Mouse (Mus musculus) T-helper 1 cell (primary cell): ENCODE results near the gene Hgf.

Experiments
- in situ Hi-C: fragments of 300-600 bp; cut with MboI, MseI; formaldehyde crosslinking; loops from one replicate; pipeline ENCODE4 v1.15.1; 2025; ENCODE audit warnings: high pct_unique_total_duplicates

The Hgf gene

DNA sequence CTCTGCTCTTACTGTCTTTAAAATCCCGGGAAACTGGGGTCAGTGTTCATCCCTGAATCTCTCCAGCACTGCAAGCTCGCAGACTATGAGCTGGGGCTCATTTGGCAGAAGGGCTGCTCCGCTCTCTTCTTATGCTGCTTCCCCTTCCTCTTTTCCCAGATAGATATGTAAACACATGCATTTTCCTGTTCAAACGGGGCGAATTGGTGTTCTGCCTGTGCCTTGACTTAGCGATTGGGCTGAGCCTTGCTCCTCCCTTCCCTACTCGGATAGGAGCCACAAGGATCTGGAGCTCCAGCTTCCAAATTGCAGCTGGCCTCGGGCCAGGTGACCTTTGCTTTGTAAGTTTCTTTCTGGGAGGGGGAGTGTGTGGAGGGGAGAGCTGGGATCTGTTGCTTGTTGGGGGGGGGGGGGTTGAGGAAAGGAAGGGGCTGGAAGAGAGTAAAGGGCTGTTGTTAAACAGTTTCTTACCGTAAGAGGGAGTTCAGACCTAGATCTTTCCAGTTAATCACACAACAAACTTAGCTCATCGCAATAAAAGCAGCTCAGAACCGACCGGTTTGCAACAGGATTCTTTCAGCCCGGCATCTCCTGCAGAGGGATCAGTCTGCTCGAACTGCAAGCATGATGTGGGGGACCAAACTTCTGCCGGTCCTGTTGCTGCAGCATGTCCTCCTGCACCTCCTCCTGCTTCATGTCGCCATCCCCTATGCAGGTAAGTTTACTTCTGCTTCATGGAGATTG, at the start of gene Hgf:
TSS of gene Hgf (plus strand) at position 192 of the 744 bp plus-strand sequence.
- in situ Hi-C loops, result no loop called here

DNA sequence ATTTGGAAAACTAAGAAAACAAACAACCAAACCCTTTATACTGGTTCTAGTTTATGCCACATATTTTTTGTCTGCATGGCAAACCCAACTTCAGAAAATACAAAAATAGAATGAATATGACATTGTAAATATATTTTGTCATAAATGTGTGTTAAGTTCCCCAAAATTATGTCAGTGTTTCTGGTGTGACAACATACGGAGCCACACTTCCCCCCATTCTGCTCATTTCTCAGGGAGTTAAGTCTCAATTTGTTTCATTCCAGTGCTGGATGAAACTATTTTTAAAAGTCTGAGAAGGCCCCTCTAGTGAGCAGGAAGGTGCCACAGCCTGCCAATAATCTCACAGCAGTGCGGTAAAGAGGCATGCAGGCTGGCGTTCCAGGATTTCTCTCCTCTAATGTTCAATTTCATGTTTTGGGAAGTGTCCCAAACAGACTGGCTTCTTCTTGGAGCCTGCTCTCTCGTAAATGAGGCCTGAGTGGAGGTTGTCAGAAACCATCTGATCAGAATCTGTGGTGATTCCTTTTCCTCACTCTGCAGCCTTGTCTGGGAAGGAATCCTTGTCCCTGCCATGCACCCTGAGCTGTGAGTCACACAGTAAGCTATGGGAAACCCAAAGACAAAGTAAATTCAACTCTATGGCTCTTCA, 46.5 kb upstream of the Hgf start:
- in situ Hi-C loops, result no loop called here

DNA sequence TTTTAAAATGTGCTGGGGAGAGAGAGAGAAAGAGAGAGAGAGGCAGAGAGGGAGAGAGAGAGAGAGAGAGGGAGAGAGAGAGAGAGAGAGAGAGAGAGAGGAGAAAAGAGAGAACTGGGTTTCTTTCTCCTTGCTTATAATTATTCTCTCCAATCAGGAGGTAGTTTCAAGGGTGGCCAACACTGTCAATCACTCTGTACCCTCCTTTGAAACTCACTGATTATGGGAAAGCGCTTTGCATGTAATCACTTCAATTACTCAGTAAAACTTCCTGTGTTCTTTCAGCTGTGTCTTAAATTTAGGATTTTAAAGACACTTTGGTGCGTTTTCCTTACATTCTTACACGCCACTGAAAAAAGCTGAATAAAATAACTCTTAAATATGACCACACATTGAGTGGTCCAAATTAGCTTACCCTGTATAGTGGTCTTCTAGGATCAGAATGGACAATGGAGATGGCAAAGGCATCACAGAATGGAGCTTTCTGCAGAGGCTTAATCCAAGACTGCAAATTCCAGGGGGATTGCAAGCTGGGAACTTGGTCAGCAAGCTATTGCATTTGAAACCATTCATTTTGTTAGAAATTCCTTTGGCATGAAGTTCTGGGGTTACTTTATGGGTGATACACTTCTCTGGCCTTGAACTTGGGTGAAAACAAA, 21.5 kb upstream of the Hgf start:
- in situ Hi-C loops, result no loop called here

DNA sequence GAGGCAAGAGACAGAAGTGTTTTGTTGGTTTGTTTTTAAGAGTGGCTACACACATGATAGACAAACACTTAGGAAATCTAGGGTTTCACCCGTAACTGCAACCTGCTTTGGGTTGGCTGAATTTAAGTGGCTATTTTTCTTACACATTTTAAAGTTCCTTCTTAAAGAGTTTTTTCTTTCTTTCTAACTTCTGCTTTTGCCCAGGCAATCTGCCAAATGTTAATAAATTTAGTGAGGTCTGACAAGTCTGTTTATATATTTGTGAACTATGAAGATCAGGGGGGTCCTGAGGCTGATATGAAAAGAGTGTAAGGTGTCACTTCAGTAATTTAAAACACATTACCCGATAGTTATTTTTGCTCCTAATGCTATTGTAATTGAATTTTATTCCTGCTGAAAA, 15.2 kb upstream of the Hgf start:
- in situ Hi-C loops, result no loop called here

DNA sequence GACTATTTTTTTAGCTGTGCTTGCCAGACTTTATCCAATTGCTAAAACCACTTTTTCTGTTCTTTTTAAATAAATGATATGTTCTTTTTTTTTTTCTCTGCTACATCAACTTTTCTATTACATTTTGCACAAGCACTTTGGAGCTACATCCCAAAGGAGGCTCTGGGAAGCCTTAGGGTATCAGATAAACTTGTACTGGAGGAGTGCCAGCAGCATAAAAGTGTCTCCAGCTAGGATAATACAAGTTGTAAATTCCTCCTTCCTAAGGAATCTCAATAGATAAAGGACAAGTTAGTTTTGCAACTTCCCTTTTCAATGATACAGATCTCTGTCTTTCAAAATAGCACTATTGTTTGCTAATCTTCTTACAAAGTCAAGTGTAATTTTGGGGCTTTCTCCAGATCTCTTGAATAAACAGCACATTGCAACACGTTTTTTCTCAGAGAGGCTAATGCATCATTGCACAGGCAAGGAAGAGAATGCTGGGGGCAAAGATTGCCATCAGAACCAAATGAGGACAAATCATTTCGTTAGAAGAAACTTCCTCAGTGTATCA, 11.7 kb upstream of the Hgf start:
- in situ Hi-C loops, result no loop called here

DNA sequence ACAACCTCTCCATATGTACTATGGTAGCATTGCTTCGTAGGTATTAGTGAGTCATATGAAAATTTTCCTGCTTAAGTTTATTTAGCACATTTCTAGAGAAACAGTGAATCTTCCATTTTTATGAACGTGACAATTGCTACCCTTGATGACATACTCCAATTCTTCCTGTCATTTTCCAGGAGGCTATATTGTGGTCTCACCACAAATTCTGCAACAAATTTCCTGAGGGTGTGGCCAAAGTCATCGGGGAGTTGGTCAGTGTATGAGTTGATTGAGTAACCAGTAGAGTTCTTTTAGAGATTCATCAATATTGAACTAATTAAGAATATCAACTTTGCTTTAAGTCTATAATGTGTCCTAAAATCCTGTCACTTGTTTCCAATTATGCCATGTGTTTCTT, 5.8 kb upstream of the Hgf start:
- in situ Hi-C loops, result no loop called here

DNA sequence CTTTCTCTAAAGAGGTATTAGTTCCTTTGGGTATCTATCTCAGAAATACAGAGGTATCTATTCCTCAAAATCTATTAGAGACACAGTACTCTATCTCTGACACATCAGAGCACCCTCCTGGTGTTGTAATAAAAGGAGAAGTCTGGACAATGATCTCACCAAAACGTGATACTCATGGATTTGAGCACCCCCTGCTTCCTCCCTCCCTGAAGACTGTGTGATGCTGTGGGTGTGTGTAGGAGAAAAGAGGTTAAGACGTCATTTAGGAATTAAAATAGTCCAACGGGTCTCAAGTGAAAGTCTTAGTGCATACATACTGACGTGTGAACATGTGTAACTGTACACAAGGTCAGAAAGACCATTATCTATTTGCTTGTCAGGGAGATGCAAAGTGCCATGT, 648 bp upstream of the Hgf start:
- in situ Hi-C loops, result no loop called here

DNA sequence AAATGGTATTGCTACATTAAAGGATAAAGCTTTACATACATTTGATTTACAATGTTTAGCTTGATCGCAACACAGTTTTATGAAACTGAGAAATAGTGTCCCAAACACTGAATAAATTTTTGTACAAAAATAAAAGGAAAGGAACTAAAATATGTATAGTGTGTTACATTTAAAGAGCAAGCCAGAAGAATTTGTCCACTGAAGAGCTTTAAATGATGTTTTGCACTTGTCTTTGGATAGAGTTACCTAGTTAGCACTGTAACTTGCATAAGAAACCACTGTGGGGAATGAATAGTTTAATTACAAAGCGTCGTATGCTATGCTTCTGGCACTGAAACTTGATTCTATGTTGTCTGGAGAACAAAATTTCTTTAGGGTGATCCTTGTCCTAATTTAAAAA, 7.0 kb downstream of the Hgf start:
- in situ Hi-C loops, result no loop called here

DNA sequence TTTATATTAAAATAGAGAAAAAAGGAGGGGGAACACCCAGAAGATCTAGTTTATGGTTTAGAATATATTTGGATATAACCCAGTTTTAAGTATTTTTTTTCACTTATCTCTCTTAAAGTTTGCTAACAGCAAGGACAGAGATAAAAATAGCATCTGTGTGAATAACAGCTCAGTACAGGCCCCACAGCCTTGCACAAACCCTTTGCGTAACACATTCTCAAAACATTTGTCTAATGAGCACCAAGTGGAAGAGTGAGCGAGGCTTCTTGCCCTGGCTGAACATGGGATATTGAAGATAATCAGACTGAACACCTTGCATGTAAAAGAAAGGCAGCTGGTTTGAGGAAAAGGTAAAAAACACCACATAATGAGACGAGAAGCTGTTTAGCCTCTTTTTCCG, 15.7 kb downstream of the Hgf start:
- in situ Hi-C loops, result no loop called here

DNA sequence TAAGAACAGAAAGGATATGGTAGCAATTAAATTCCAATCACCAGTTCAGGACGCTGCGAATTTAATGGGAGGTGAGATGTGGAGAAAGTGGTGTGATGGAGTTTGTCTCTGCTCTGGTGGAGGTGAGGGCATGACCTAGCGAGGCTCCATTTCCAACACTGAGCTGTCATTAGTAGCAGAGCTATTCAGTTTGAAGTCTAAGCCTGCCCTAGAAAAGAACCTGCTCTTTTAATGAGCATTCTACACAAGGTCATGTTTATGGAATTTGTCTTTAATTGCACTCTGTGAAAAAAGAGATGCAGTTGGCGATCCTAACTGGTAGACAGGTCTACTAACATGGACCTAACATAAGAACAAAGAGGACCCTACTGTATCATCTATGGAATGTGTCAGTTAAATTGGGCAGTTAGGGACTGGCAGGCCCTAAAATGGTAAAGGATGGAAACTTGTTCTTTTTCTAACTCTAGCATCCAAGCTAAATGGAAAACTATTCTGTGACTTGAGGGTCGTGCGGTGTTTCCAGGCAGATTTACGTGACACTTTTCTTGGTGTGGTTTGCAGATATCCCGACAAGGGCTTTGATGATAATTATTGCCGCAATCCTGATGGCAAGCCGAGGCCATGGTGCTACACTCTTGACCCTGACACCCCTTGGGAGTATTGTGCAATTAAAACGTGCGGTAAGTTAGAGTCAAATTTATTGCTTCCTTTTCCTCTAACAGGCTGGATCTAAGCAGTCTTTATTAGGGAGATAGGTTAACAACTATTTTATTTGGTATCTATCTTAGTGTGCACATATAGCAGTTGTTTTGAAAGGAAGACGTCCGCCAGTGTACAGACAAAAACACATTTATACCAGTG, 24.8 kb downstream of the Hgf start:
- in situ Hi-C loops, result no loop called here

DNA sequence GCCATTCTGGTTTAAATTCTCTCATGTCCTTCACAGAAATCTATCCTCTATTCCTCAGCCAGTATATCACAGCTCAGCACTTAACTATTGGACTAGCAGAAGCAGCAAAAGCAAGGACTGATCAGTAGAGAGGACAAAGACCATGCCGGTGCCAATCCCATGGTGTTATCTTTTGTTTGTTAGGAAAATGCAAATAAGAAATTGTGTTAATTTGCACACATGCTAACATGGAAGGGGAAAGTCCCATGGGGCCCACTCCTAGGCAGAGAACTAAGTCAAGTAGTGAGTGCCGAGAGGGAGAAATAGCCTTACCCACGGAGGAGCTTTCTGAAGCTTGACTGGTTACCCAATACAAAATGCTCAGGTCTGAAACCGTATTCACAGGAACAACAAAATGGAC, 42.4 kb downstream of the Hgf start:
- in situ Hi-C loops, result no loop called here

DNA sequence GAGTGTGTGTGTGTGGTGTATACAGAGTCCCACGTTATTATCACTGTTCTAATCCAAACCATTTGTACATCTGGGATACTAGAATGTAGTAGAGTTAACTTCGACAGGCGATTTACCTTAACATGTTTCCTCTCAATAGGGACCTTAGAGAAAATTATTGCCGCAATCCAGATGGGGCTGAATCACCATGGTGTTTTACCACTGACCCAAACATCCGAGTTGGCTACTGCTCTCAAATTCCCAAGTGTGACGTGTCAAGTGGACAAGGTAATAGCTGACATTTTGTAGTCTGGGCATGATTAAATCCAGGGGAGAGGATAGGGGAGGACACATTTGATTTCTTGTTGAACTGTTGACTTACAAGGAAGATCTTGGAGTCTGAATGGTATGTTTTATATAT, 44.7 kb downstream of the Hgf start:
- in situ Hi-C loops, result no loop called here

DNA sequence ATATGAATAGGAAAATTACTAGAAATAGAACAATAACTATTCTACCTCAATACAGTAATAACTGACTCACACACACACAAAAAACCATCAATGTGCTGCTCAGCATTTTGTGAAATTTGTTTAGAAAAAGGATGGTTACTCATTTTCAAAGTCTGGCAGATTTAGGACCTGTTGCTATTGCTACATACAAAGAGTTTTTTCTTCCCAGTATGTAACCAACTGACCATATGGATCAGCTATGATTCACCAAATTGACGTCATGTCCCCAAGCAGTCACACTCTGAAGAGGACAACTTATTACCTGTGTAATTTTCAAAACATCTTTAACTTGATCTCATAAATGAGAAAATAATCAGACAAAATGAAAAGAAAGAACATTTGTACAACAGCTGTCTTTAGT, 48.2 kb downstream of the Hgf start:
- in situ Hi-C loops, result no loop called here

DNA sequence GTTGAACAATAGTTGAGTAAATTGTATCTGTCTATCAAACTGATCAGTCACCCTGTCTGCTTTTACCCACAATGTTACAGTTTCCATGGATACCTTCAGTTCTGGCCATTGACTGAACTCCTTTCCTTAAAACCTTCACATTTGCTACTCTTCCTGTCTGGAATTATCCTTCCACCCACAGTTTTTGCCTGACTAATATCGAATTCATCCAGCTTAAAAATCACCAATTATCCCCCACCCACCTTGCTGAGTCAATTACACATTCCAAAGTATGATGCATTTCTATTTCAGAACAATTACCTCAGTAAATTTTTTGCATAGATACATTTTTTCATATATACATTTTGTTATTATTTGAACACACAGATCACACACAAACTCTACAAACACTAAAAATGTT, 79.7 kb downstream of the Hgf start:
- in situ Hi-C loops, result no loop called here

DNA sequence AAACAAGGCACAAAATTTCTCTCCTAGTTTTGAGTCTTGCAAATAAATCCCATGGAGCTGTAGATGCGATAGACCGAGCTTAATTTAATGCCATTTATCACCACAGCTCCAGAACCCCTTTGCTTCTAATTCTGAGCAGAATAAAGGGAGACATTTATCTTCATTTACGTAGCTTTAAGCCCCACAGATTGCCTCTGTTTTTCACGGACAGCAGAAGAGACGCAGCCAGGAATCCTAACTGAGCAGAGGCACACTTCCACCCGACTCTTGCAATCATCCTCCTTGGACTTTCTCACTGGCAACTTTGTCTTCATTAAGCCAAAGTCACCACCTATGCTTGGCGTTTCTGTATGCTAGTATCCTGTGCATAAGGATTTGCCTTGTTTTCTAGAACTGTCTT, 93.1 kb downstream of the Hgf start:
- in situ Hi-C loops, result no loop called here

DNA sequence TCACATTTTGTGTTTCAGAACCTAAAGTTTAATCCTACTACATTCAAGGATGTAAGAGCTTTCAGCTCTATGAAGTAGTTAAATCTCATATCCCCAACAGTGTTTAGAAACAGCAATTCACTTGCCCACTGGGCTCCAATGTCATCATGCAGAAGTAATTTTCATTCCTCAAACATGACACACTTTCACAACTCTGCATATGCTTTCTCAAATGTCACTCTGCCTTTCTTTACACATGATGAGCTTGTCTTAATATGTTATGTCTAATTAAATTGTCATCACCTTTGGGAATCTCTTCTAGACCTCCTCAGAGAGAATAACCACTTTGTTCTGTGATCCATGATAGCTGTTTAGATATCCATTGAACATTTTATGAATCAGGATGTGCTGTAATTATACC, 94.4 kb downstream of the Hgf start:
- in situ Hi-C loops, result no loop called here

DNA sequence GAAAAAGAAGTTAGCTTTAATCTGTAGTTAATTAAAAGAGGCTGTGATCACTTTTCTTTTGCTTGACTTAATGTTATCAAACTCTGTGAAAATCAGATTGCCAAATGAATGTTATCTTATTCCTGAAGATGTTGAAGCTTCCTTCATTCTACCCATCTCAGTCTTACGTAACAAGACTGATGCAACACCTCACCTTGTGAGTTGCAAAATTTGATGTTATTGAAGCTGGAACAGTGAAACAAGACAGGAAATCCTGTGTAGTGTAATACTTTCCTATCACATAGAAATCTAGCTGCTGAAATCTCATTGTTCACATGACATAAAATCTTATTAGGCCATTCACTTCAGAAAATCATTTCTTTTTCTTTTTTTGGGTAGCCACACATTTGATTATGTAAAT, 96.9 kb downstream of the Hgf start:
- in situ Hi-C loops, result no loop called here

DNA sequence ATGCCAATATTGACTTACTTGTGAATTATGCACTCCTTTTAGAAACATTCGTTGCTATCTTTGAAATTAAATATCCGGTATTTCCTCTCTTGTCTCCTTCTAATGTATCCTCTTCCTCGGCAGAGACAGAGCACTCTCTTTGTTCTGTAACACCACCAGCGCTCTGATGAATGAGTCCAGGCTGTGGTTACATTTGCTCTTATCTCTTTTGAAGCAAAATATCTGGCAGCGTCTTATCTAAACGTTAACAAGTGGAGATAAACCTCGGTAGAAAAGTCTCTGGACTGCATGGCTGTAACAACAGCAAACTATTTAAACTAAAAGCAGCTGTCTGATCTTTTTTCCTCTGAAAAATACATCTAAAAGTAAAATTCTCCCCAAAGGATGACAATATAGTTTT, 100.7 kb downstream of the Hgf start:
- in situ Hi-C loops, result no loop called here
